Mouse (Mus musculus) midbrain, postnatal 0 days (tissue): ENCODE data around the gene Cd40. TPM values are rescaled to one million over a fixed set of nuclear protein-coding genes. Genes with fewer than 3 reads are reported as not detected.

Experiments
- ATAC-seq: fragments of 200-750 bp; cut with Nextera tagmentation; 2 replicates; pipeline ENCODE4 v1.8.0; 2017; ENCODE audit warnings: moderate number of reproducible peaks, mild to moderate bottlenecking, moderate TSS enrichment, moderate library complexity; ENCODE audit not compliant: low FRiP score
- DNase-seq: peaks from one replicate; pipeline ENCODE4 v3.0.0-alpha.2; 2015; ENCODE audit warnings: low spot score
- H3K27ac ChIP-seq: fragments of 300-500 bp; sonication (generic); 2 replicates; pipeline ENCODE4 v1.5.1; 2014; ENCODE audit warnings: low read depth, mild to moderate bottlenecking, low read length, mixed read lengths
- H3K27me3 ChIP-seq: fragments of 300-500 bp; sonication (generic); 2 replicates; pipeline ENCODE4 v1.6.1; 2014; ENCODE audit warnings: low read length, control low read depth, mixed read lengths; ENCODE audit not compliant: insufficient read depth
- H3K36me3 ChIP-seq: fragments of 300-500 bp; sonication (generic); 2 replicates; pipeline ENCODE4 v1.6.1; 2014; ENCODE audit warnings: low read length, control low read depth, mixed read lengths; ENCODE audit not compliant: insufficient read depth
- H3K4me1 ChIP-seq: fragments of 300-500 bp; sonication (generic); 2 replicates; pipeline ENCODE4 v1.6.1; 2014; ENCODE audit warnings: mild to moderate bottlenecking, control low read depth, antibody characterized with exemption, low read length, mixed read lengths; ENCODE audit not compliant: insufficient read depth
- H3K4me2 ChIP-seq: fragments of 300-500 bp; sonication (generic); 2 replicates; pipeline ENCODE4 v1.6.1; 2014; ENCODE audit warnings: low read depth, mild to moderate bottlenecking, low read length, mixed read lengths; ENCODE audit not compliant: poor library complexity, severe bottlenecking
- H3K4me3 ChIP-seq: fragments of 300-500 bp; sonication (generic); 2 replicates; pipeline ENCODE4 v1.5.1; 2014; ENCODE audit warnings: low read depth, mild to moderate bottlenecking, low read length, moderate library complexity
- H3K9ac ChIP-seq: fragments of 300-500 bp; sonication (generic); replicated peaks from 2 replicates; pipeline ENCODE4 v1.6.1; 2014; ENCODE audit warnings: mild to moderate bottlenecking, low read length, moderate library complexity, mixed read lengths; ENCODE audit not compliant: poor library complexity, severe bottlenecking
- H3K9me3 ChIP-seq: fragments of 300-500 bp; sonication (generic); 2 replicates; pipeline ENCODE4 v1.6.1; 2016; ENCODE audit warnings: low read length, control low read depth
- CTCF ChIP-seq: IDR thresholded peaks from 2 replicates; pipeline ENCODE4 v1.5.1; 2016; ENCODE audit warnings: antibody characterized with exemption, mild to moderate bottlenecking
- WGBS: fragments of 180-500 bp; shearing (Covaris S2); extraction: QIAGEN DNeasy Blood & Tissue Kit; methylation state at CpG from one replicate; pipeline ENCODE4 v1.1.7; 2014; 5-methylcytosine and 5-hydroxymethylcytosine counted together
- polyA plus RNA-seq: library from polyadenylated mRNA; unstranded; fragments of >200 nt; fragmentation: Nextera tagmentation; extraction: Ambion mirVana; gene quantifications from 2 replicates; pipeline ENCODE4 v1.2.1, GENCODE M21; 2015
- total RNA-seq: library from RNA; depleted of rRNA; stranded (reverse); fragments of >200 nt; gene quantifications from 2 replicates; pipeline ENCODE4 v1.2.3, GENCODE M21; 2014

Cd40 gene
- total and polyA plus RNA-seq, 2 experiments from 2014 or later, result 4.4 to 5.9 TPM

DNA sequence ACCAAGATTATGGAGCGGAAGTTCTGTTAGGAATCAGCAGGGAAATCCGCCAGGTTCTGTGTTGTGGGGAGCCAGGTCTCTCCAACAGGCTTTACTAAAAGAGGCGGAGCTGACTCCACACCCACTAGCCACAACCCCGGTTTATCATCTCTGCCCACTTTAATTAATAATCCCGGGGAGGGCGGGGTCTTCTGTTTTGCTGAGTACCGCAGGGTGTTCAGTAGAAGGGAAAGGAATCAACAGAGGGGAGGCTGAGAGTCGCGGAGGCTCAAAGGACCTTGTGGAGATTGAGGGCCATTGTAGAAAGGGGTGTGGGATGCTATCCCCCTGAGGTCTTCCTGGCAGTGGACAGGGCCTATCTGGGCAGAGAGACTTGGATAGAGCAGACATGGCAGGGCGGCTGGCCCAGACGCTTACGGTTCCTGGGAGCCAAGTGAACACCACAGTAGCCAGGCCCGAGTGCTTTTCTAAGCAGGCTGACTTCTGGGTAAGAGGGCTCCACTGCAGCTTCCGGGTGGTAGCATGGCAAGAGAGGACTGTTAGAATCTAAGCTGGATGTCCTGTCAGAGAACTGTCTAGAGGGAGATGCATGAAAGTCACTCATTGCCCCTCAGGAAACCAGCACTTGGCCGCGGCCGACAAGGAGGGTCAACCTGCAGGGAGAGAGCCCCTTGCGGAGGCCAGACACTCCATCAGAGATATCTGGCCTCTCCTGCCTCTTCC lies 4.4 kb upstream of the Cd40 start:
- Histone ChIP-seq H3K4me1 (no peaks in the 10 kb centered on the region), H3K27ac (peak overlapping the region; percentile 60), H3K36me3 (no peaks in the 10 kb centered on the region), H3K4me2 (no peak overlapping the region), H3K9me3 (no peaks in the 10 kb centered on the region), H3K4me3 (no peak overlapping the region), H3K9ac (no peak overlapping the region), H3K27me3 (no peaks in the 10 kb centered on the region)
- WGBS, result 64% methylated on average over 18 of the region's 18 CpGs
- no peak; the same call in 1 of the 2 replicates for TF ChIP-seq CTCF
- 0 out of 2 replicates have a peak, but pooled peaks have one; percentile 23 for ATAC-seq
- no peak for DNase-seq

GRCm38 (mm10) chr2:165051566-165051965 lies 3.9 kb upstream of the Cd40 start:
- ATAC-seq (peak; percentile 44; the same call in 1 of the 2 replicates), DNase-seq (no peak)
- Histone ChIP-seq H3K4me1 (no peaks in the 10 kb centered on the region), H3K36me3 (no peaks in the 10 kb centered on the region), H3K9me3 (no peaks in the 10 kb centered on the region), H3K27ac (peak overlapping the region; percentile 60), H3K27me3 (no peaks in the 10 kb centered on the region), H3K4me2 (peak overlapping the region; percentile 9; the same call in 1 of the 2 replicates), H3K9ac (no peak overlapping the region), H3K4me3 (no peak overlapping the region)
- WGBS, result 18% methylated on average over 11 of the region's 11 CpGs
- no peak for TF ChIP-seq CTCF

DNA sequence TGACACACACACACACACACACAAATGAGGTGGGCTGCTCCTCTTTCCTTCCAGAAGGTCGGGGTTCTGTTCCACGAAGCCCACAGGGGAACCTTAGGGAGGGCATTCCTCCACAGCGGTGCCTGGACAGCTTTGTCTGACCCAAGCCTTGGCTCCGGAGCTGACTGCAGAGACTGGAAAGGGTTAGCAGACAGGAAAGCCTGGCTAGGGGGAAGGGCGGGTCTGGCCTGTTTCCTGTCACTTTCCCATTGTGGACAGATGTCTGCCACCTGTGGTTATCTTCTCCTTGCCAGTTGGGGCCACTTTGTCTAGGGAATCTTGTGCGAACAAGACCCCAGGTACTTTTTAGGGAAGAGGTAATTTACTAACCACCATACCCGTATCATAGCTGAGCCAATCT lies 478 bp downstream of the Cd40 start:
- WGBS, result 11% methylated on average over 7 of the region's 7 CpGs
- H3K4me1 ChIP-seq, result no peaks in the 10 kb centered on the region
- ATAC-seq (no peak), DNase-seq (no peak)
- no peak for TF ChIP-seq CTCF
- no peaks in the 10 kb centered on the region for H3K36me3 ChIP-seq
- H3K4me2 ChIP-seq, result no peak overlapping the region; the same call in 1 of the 2 replicates
- H3K27ac ChIP-seq, result no peak overlapping the region
- H3K27me3 ChIP-seq, result no peaks in the 10 kb centered on the region
- no peaks in the 10 kb centered on the region for H3K9me3 ChIP-seq
- H3K9ac ChIP-seq, result no peak overlapping the region
- H3K4me3 ChIP-seq, result peak overlapping the region; percentile 10; the same call in 1 of the 2 replicates

DNA sequence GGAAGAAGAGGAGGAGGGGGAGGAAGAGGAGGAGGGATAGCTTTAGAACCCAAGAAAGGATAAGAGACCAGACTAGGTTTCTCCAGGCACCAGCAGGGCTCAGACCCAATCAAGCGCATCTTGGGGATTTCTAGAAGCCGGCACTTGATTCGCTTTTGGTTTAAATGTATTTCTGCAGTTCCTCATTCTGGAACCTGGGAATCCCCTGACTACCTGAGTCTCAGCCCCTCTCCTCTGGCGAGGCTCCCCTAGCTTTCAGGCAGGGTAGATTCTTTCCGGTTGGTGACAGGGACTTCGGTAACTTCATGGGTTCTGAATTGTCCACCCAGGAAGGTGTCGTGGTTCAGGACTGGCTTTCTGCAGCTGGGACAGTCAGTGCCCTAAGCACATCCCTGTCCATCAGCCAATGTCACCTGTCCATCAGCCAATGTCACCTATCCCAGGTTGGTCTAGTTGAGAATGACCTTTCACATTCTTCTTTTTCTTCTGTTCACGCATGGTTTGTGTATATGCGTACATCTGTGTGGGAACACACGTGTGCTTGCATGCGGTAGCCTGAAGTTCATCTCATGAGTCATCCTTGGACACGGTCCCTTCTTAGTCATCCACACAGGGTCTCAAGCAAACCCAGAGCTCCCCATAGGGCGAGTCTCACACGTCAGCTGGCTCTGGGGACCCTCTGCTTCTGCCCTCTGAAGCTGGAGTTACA lies 1.1 kb downstream of the Cd40 start:
- TF ChIP-seq CTCF, result no peak
- Histone ChIP-seq H3K4me3 (no peak overlapping the region), H3K4me1 (no peaks in the 10 kb centered on the region), H3K27me3 (no peaks in the 10 kb centered on the region), H3K9me3 (no peaks in the 10 kb centered on the region), H3K36me3 (no peaks in the 10 kb centered on the region), H3K9ac (no peak overlapping the region), H3K4me2 (no peak overlapping the region), H3K27ac (no peak overlapping the region)
- WGBS, result 85% methylated on average over 14 of the region's 14 CpGs
- ATAC-seq (no peak), DNase-seq (no peak)

DNA sequence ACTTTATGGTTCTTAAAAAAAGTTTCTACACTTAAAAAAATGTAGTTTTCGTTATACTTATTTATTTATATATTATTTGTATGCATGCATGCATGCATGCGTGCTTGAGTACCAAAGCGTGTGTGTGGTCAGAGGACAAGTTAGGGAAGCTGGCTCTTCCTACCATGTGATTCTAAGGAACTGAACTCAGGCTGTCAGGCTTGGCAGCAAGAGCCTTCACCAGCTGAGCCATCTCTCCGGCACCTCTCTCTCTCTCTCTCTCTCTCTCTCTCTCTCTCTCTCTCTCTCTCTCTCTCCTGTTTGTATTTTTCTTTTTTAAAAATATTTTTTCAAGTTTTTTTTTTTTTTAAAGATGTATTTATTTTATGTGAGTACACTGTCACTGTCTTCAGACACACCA lies 4.5 kb downstream of the Cd40 start:
- no peak overlapping the region for H3K9ac ChIP-seq
- H3K4me1 ChIP-seq, result no peaks in the 10 kb centered on the region
- no peak overlapping the region for H3K4me2 ChIP-seq
- ATAC-seq (no peak), DNase-seq (no peak)
- H3K27me3 ChIP-seq, result no peaks in the 10 kb centered on the region
- no peaks in the 10 kb centered on the region for H3K9me3 ChIP-seq
- WGBS, result 90% methylated on average over 4 of the region's 4 CpGs
- no peak overlapping the region for H3K27ac ChIP-seq
- no peak for TF ChIP-seq CTCF
- H3K36me3 ChIP-seq, result no peaks in the 10 kb centered on the region
- H3K4me3 ChIP-seq, result no peak overlapping the region
